Mouse (Mus musculus) megakaryocyte progenitor cell, adult 5-6 weeks (primary cell): ENCODE results near the gene Slf2. TPM values are rescaled to one million over a fixed set of nuclear protein-coding genes. Genes with fewer than 3 reads are reported as not detected.

ENCODE experiments used
- ATAC-seq: replicated peaks from 2 replicates; pipeline ENCODE4 v1.8.0; 2016; ENCODE audit warnings: mild to moderate bottlenecking, moderate TSS enrichment, inconsistent platforms; ENCODE audit not compliant: poor library complexity
- total RNA-seq, 2 experiments: library from RNA; stranded (forward) in 1 of 2; stranded (reverse) in 1 of 2; fragments of 157-497, 149-512 nt in 1 of 2; fragments of 200-1000 nt in 1 of 2; gene quantifications; 2 replicates each; pipeline versions ENCODE4 v1.2.3 to v1.2.4; 2015 to 2017

The Slf2 gene
- total RNA-seq, 2 experiments from 2014 or later: 34.7 to 35.4 TPM

DNA sequence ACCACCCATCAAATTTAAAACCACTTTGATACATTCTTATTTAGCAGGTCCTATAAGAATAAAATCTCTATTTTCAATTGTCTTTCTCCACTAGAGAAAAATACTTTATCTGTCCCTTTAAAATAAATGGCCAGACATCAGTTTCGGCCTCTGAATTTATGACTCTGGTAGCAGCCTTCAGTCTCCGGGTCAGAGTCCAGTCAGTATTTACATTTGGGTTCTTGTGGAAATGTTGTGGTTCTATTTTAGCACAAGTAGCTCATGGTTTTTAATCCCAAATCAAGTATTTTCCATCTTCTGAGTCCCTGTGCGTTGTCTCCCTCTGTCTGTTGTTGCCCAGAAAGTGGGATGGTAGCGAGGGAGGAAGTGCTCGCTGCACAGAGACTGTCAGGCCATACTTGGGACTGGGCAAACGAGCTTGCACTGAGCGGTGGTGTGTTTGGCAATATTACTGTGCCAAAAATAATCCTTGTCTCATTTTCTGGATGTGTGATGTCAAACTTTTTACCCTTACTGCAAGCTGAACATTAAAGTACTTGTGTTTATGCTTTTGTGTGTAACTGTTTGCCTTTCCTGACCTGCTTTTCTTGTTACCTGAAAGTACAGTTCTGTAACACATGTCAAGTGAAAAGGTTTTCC lies 51.6 kb downstream of the Slf2 start:
- ATAC-seq: no peak

DNA sequence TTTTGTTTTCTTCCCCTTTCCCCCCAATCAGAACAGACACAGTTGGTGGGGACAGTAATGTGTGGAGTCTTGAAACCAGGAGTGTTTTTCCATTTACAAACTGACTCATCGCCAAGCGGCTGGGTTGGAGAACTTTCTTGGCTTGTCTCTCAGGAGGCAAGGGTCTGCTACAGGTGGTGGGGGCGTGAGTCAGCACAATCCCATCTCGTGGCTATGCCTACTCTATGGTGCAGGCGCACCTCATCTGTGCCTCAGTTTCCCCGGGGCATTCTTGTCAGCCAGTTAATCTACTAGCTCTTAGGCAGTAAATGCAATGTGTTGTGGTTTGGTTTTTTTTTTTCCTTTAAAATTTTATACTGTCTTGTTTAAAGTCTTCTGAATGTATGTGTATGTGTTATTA lies 52.4 kb downstream of the Slf2 start:
- ATAC-seq: no peak

DNA sequence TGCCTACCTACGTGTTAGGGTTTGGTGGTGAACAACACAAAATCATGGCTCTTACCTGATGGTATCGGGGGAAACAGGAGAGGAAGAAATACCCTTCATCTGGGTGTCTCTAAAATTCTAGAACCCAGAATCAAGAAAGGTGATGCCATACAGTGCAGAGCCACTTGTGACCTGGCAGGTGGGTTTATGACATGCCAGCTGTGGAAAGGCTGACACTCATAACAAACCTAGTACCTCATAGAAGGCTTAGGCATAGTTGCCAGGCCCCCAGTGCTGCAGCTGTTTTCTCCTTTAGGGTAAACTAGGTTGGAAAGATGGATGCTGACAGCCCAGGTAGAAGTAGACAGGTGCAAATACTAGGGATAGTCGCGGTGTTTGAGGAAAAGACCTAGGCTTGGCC lies 53.5 kb downstream of the Slf2 start:
- ATAC-seq: no peak

DNA sequence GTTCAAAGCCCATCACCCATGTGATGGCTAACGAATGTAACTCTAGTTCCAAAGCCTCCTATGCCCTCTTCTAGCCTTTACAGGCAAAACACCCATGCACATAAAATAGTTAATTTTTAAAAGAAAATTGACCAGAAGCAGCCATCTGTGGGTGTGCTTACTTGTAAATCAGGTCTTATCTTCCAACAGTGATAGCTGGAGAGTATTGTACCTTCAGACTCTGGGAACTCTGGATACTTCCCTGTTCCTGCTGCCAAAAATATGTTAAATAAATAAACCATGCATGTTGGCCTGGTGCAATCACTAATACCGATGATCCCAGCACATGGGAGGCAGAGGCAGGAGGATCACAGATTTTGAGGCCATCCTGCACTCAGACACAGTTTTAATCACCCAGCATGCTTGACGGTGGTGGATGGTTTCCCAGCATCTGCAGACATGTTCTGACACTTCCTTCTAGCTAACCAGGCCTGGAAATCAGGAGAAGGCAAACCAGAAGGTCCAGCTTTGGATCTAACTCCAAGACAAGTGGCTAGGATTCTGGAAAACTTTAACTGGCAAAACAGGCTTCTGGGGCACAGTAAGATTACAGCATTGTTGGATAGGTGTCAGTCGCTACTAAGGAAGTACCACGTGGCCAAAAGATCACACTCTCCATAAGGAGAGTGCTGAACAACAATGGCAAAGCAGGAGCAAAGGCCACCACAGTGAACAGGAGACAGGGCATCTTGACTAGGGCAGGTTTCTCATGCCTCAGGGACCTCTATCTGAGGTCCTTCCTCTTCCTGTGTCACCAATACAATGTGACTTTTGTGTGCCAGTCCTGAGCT lies 54.4 kb downstream of the Slf2 start:
- ATAC-seq: no peak

DNA sequence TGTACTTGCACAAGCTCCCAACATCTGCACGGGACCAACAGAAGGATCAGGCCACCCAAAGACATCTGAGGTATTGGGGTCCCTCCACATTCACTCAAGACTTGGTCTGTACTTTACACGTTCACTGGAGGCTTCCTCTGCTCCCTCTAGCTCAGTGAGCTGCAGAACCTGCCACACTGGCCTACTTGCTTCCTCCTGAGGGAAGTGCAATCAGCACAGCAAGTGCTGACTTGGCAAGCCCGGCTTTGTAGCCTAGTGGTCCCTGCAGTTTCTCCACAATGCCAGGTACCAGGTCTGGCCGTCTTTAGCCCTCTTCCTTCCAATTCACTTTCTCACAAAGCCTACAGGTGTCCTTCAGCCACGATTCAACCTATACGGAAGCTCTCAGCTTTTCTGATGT lies 56.1 kb downstream of the Slf2 start:
- no peak for ATAC-seq

DNA sequence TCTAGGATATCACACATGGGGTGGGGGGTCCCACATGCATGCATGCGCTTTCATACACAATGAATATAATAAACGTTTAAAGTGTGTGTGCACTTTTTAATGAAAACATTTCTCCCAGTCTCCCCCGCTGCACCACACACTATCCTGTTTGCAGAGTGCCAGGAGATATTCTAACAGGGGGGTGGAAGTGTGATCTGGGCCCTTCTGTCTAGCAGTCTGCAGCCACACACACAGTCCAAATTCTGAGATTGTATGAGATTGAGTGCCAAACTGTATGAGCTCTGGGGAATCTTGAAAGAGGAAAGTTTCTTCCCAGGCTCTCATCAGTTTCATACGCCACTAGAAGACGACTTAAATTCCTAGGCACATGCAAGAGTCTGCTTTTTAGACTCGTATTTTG lies 56.9 kb downstream of the Slf2 start:
- no peak for ATAC-seq

DNA sequence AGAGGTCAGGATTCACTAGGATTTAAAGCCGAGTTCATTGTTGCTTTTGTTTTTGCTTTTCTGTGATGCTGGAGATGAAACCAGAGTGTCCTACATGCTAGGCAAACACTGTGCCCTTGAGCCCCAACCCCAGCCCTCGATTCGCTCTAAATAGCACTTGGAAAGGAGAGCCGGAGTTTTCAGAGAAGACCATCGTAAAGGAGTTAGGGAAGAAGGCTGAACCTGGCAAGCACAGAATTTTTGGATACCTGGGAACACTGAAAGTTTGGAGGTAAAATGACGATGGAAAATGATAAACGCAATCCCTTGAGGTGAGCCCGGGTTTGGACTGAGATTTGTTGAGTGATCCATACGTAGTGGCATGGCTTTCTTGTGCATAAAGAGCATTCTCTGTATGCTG lies 57.4 kb downstream of the Slf2 start:
- ATAC-seq: no peak

DNA sequence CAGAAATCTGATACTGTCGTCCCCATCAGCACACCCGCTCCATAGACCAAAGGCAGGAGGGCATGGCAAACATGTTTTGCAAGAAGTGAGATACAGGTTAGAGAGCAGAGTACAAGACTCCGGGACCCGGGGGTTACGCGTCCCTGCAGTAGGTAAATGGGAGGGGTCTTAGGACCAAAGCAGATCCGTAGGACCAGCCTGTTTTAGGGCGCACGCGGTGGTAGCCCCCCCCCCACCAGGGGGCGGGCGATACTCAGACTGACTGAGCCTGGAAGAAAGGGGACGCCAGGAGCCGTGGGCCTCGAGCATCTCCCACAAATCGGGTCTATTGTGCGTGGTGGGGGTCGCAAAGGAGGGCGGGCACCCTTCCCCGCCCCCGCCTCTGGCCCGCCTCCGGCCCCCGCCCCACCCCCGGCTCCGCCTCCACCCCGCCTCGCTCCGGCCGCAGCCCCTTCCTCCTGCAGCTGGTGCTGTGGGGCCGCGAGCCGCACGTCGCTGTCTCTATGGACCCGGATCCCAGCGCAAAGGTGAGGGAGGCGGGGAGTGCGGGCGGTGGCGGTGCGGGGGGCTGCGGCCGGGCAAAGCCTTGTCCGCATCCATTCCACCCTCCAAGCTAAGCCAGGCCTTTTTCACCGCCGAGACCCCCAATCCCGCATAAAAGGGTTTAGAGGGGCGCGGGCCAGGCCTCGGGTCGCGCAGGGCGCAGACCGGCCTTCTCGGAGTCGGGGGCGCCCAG lies 58.0 kb downstream of the Slf2 start, which contains the start of gene Sema4g:
Gene Sema4g, plus strand, starts transcription at position 271 of the 736 bp plus-strand sequence.
- ATAC-seq: 0 out of 2 replicates have a peak, but pooled peaks have one; percentile 29

DNA sequence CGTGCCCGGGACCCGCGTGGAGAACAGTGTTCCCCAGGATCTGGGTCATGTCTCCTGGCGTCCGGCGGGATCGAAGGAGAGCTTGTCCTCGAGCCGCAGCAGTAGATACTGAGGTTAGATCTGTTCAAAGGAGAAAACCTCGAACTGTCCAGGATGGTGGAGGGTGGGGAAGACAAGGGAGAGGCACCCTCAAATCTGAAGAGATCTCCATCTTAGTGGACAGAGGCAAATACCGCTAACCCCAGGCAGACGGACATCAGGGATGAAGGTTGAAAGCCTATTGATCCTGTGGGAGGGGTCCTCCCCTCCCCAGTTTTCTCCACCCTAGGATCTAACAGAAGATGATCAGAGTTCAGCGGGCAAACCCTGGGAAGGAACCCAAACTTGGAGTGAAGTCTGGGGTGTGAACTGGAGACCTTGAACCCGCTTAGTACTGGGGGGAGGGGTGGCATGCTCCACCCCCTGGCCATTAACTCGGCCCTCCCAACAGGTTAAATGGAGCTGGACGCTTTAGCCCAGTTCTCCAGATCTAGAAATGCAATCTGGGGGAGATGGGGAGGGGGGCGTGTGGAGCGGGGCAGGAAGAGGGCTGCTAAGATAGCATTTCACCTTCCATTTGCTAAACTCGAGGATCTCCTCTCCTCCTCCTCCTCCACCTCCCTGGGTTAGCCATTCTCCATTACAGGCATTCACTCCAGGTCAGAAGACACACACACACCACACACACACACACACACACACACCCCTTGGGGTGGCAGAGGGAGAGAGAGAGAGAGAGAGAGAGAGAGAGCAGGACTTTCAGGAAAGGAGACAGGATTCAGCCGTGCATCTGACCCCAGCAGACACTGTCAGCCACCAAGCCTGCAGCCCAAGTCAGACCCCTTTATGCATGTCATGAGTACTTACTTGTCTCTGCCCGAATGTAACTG lies 58.9 kb downstream of the Slf2 start:
- ATAC-seq: no peak

DNA sequence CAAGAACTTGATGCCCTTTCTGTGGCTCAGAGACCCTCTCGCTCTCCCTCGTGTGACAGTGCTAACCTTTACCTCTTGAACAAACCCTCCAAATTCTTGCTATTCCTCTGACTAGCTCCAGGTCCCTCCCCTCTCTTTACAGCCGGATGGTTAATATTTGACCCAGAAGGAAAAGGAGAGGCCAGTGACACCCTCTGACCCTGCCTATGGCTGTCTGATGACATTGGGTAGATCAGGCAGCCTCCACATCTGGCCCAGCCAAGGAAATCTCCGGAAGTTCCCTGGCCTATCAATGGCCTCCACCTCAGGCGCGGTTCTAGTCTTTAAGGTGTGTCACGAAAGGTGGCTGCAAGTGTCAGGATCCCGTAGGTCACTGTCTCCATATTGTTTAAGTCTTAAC lies 60.1 kb downstream of the Slf2 start:
- no peak for ATAC-seq

DNA sequence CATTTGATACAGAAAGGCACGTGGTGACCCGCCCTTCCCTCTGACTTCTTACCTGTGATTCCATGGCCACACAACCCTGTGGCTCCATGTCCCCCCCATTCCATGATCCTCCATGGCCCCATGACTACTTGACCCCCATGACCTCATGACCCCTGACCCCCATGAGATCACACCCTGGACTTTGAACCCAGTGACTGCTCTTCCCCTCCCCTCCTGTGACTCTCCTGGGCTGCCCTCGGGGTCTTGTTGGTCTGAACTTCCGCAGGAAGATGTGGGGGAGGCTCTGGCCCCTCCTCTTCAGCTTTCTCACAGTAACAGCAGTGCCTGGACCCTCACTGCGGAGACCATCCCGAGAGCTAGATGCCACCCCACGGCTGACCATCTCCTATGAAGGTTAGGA lies 61.3 kb downstream of the Slf2 start:
- ATAC-seq: no peak

DNA sequence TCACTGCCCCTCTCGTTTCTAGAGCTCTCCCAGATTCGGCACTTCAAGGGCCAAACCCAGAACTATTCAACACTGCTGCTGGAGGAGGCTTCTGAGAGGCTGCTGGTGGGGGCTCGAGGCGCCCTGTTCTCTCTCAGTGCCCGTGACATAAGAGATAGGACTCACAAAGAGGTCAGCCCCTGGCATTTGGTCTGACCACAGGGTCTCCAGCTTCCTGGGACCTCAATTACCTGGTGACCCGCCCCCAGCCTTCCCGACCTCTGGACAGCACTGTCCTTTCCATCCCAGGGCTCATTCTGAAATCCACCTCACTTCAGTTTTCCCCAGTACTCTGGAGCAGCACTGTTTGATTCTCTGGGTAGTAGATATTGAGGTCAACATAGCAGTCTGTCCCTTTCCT lies 61.8 kb downstream of the Slf2 start:
- ATAC-seq: no peak

DNA sequence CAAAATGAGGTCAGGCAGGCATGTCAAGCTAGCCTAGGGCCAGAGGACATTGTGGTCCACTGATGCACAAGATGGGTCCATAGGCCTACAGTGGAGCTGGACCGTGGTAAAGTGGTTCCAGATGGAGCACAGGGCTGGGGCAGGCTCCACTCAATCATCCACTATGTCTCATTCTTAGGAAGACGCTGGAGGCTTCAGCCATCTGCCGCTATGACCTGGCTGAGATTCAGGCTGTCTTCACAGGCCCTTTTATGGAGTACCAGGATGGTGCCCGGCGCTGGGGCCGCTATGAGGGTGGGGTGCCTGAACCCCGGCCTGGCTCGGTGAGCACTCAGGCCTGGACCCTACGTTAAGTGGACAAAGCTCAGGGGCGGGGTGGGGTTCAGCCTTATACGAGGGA lies 66.8 kb downstream of the Slf2 start:
- ATAC-seq: no peak

DNA sequence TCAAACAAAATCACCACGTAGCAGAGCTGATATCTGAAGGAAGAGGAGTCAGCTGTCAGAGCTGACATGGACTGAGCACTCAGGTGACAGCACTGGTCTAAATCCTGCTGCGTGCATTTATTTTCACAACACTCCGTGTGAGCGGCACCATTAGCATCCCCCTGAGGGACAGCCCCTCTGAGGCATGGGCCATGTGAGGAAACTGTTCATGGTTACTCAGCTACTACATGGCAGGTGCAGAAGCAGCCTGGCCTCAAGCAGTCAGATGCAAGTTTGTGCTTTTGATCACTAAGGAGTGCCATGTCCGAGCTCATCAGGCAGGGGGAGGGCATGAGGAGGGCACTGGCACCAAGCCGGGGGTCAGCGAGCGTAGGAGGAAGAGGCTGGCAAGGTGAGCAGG lies 68.7 kb downstream of the Slf2 start:
- ATAC-seq: no peak

DNA sequence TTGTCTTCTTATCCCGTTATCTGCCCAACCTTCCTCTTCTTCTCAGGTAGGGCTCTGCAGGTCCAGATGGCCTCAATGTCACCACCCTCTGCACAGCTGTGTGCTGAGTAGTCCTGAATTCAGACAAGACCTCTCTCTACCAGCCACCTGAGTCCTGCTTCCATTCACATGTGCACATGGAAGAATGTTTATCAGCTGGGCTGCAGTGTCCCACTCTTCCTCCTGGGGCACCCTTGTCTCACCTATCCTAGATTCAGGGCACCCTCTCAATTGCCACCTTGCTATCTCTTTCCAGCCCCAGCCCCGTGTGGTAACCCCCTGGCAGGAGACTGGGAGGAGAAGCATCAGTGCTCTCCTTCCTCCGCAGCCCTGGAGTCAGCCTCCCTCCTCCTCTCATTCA lies 71.3 kb downstream of the Slf2 start:
- no peak for ATAC-seq

DNA sequence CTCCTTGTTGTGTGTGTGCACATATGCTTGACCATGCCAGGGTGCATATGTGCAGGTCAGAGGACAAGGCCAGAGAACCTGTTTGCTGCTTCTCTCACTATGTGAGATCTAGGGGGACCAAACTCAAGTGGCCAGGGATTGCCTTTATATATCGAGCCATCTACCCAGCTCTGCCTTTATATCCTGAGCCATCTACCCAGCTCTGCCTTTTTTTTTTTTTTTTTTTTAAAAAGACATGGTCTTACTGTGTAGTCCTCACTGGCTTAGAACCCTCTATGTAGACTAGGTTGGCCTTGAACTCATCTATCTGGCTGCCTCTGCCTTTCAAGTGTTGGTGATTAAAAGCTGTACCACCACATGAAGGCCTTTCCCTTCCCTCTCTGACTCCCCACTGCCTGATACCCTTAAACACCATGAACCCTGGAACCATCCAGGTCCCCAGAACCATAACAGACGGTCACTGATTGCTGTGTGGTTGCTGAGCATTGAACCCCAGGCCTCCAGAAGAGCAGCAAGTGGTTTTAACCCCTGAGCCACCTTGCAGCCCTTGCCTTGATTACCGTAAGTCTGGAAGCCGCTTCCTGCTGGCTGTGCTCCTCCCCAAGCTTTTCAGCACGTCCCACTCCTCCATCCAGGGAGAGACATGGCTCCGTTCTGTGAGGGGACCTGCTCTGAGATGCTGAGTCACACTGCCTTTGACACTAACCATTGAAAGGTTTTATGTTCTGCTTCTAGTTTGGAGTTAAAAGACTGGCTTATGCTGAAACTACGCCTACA lies 73.0 kb downstream of the Slf2 start:
- ATAC-seq: no peak

DNA sequence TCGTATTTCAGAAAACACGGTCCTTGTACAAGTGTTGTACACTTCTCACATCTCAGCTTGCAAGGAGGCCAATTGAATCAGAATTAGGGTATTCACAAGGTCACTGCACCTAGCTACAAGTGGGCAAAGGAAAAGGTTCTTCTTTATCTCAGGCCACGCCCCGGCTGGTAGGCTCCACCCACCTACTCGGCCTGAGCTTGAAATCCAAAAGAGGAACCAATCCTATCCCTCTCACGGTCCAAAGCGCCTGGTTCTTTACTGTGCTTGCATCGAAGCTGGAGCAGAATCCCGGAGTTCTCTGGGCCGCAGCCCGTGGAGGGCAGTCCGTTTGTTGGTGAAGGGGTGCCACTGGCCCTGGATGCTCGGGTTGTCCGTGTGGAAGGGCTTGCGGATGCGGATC lies 74.5 kb downstream of the Slf2 start, which contains the start of gene Twnk:
Gene Twnk, plus strand, starts transcription at position 220 of the 400 bp plus-strand sequence.
- ATAC-seq: peak; percentile 69

DNA sequence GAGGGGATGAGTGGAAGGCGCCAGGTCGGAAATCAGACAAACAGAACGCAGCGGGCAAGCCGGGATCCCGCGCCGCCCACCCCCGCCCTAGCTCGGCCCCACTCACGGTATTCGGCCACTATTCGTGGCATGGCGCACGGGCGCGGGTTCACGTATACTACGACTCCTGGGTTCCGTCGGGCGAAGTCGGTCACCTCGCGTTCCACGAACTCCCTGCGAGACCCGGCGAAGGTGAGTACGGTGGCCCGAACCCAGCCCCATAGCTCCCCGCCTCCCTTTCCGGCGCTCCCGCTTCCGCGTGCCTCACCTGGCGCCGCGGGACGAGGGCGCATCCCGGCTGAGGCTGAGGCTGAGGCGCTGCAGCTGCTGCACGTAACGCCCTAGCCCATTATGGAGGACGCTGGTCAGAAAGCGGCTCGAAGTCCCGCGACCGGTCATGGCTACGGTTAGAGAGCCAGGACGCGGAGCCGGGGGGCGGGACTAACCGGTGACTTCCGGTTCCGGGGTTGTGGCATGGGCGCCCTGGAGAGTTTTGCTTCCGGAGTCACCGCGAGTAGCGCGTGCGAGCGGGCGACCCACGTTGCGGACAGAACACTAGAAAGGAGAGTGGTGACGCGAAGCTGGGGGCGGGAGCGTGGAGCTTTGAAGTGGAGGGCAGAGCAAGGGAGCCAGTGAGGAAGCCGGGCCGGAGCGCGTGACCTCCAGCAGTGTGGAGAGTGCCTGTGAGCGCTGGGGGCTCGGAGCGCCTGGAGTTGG lies 75.2 kb downstream of the Slf2 start, which contains the start of gene Mrpl43:
Gene Mrpl43, minus strand, starts transcription at position 486 of the 756 bp plus-strand sequence.
- ATAC-seq: peak; percentile 91

DNA sequence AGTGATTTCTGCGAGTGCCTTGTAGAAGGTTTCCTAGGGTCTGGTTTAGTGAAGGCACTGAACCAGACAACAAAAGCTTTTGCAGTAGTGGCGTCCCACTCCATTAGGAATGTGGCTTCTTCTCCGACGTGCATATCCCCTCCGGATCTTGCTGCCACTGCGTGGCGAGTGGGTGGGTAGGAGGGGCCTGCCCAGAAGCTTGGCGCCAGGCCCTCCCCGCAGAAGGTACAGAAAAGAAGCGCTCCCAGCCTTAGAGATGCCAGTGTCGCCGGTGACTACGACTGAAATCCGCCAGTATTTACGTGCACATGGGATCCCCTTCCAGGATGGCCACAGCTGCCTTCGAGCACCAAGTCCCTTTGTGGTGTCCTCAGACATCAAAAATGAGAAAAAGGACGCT lies 76.1 kb downstream of the Slf2 start:
- no peak for ATAC-seq
